Comparison of ENCODE assay signal across 20 mouse cellular contexts in the genomic region with DNA sequence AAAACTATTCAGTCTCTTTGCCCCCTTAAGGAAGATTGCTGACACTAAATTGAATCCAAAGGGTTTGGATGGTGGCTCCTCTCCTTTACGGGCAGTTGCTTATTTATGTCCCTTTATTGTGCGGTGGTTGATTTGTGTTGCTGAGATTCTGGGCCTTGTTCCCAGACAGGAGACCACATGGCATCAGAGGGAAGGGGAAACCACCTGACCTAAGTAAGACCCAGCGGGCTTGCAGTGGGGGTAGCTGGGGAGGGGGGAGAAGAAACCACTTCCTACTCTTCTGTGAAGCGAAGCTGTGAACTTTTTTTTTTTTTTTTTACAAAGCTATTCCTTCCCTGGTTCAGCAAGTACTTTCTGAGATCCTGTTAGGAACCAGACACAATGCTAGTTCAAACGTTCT.
DNase-seq lines count a peak whose midpoint lies in the region; ATAC-seq and TF ChIP-seq lines count a peak whose summit lies in the region.
"Had no signal": no experiment of that assay in that cellular context is flagged by ENCODE, and none has a peak within 500 bp of the region (broad histone marks: within the 10 kb centered on the region; RNA-seq: fewer than 3 reads in every experiment).

No protein-coding gene starts in this region.

- no peak for TF ChIP-seq EP300 in CH12.LX (IDR thresholded peaks at IDR 0.05; ENCODE audit: low read length)

- no peak for TF ChIP-seq POLR2A in CH12.LX (IDR thresholded peaks at IDR 0.05; ENCODE audit: low read depth, low read length)

- DNase-seq in forebrain, postnatal 0 days, result no peak
- peak; percentile 21 for DNase-seq in kidney, postnatal 0 days (ENCODE audit: low spot score)
- no peak for DNase-seq in kidney, postnatal 25 days
- DNase-seq in CH12.LX (ENCODE audit: extremely low read depth), result peak; percentile 3
- DNase-seq in lung, postnatal 14 days, result no peak
- no peak for DNase-seq in yolk sac, embryonic 10.5 days (ENCODE audit: low spot score)
- DNase-seq: cerebellum, adult 2 months; gastrocnemius, adult 2 months; kidney, adult 8-10 months had no signal

- dilution Hi-C loops in CH12.LX (cut with MboI; ENCODE audit: extremely low pct_ligation_motif_present, extremely low pct_unique_long_range_greater_than_20kb, low sequenced_read_pairs), result no loop called here

- H3K27ac ChIP-seq in forebrain, postnatal 0 days (ENCODE audit: low read depth, low read length), result no peak overlapping the region
- no peak overlapping the region for H3K27ac ChIP-seq in forebrain, embryonic 13.5 days
- H3K27ac ChIP-seq in kidney, postnatal 0 days, result no peak overlapping the region
- no peak overlapping the region for H3K27ac ChIP-seq in CH12.LX (ENCODE audit: insufficient read depth, low read depth)
- H3K27ac ChIP-seq: embryonic facial prominence, embryonic 13.5 days; gastrocnemius, adult 2 months; heart, embryonic 15.5 days; hindbrain, embryonic 12.5 days; limb, embryonic 15.5 days; liver, embryonic 15.5 days had no signal

- no peaks in the 10 kb centered on the region for H3K4me1 ChIP-seq in forebrain, postnatal 0 days (ENCODE audit: insufficient read depth)
- peaks cover 12% of the 10 kb centered on the region for H3K4me1 ChIP-seq in forebrain, embryonic 13.5 days
- no peaks in the 10 kb centered on the region for H3K4me1 ChIP-seq in kidney, postnatal 0 days (replicated peaks; ENCODE audit: insufficient read depth, low read length)
- H3K4me1 ChIP-seq in CH12.LX (ENCODE audit: control insufficient read depth in 1 of 2, insufficient read depth in 2 of 2), result peaks cover 0 to 7% of the 10 kb centered on the region in 2 experiments; a peak in 2 of 4 replicates
- H3K4me1 ChIP-seq: embryonic facial prominence, embryonic 13.5 days; heart, embryonic 15.5 days; limb, embryonic 15.5 days; liver, embryonic 15.5 days; megakaryocyte, embryonic 14.5 days had no signal

- H3K9me3 ChIP-seq in forebrain, postnatal 0 days (ENCODE audit: low read length), result no peaks in the 10 kb centered on the region
- H3K9me3 ChIP-seq in forebrain, embryonic 13.5 days (replicated peaks), result no peaks in the 10 kb centered on the region
- no peaks in the 10 kb centered on the region for H3K9me3 ChIP-seq in kidney, postnatal 0 days (replicated peaks; ENCODE audit: low read length)
- H3K9me3 ChIP-seq in CH12.LX (replicated peaks; ENCODE audit: low read length), result no peaks in the 10 kb centered on the region
- H3K9me3 ChIP-seq: embryonic facial prominence, embryonic 13.5 days; heart, embryonic 15.5 days; hindbrain, embryonic 12.5 days; limb, embryonic 15.5 days; liver, embryonic 15.5 days had no signal

- no peaks in the 10 kb centered on the region for H3K36me3 ChIP-seq in forebrain, postnatal 0 days (ENCODE audit: insufficient read depth)
- H3K36me3 ChIP-seq in forebrain, embryonic 13.5 days (ENCODE audit: poor library complexity, severe bottlenecking), result no peaks in the 10 kb centered on the region
- no peaks in the 10 kb centered on the region for H3K36me3 ChIP-seq in kidney, postnatal 0 days (ENCODE audit: insufficient read depth, low read length)
- no peaks in the 10 kb centered on the region for H3K36me3 ChIP-seq in CH12.LX (replicated peaks in 1 of 2; ENCODE audit: control insufficient read depth in 1 of 2, insufficient read depth in 1 of 2, low read length in 1 of 2)
- H3K36me3 ChIP-seq: embryonic facial prominence, embryonic 13.5 days; heart, embryonic 15.5 days; hindbrain, embryonic 12.5 days; limb, embryonic 15.5 days; liver, embryonic 15.5 days had no signal

- no peak overlapping the region for H3K9ac ChIP-seq in forebrain, postnatal 0 days
- no peak overlapping the region for H3K9ac ChIP-seq in forebrain, embryonic 13.5 days
- no peak overlapping the region for H3K9ac ChIP-seq in kidney, postnatal 0 days (ENCODE audit: low read depth, low read length)
- no peak overlapping the region for H3K9ac ChIP-seq in CH12.LX (ENCODE audit: insufficient read depth, low read depth)
- H3K9ac ChIP-seq: embryonic facial prominence, embryonic 13.5 days; heart, embryonic 15.5 days; hindbrain, embryonic 12.5 days; limb, embryonic 15.5 days; liver, embryonic 15.5 days had no signal

- no peaks in the 10 kb centered on the region for H3K79me2 ChIP-seq in CH12.LX (replicated peaks; ENCODE audit: control insufficient read depth, extremely low read depth, insufficient read depth, poor library complexity, severe bottlenecking)

- 38% methylated on average over 5 of the region's 5 CpGs for WGBS in forebrain, postnatal 0 days
- WGBS in forebrain, embryonic 13.5 days, result 62% methylated on average over 5 of the region's 5 CpGs
- 11% methylated on average over 5 of the region's 5 CpGs for WGBS in kidney, postnatal 0 days

- H3K4me2 ChIP-seq in forebrain, postnatal 0 days (ENCODE audit: low read depth), result no peak overlapping the region
- H3K4me2 ChIP-seq in forebrain, embryonic 13.5 days, result no peak overlapping the region
- no peak overlapping the region for H3K4me2 ChIP-seq in kidney, postnatal 0 days (ENCODE audit: low read length)
- H3K4me2 ChIP-seq in CH12.LX (ENCODE audit: insufficient read depth, low read depth, poor library complexity, severe bottlenecking), result no peak overlapping the region
- H3K4me2 ChIP-seq: embryonic facial prominence, embryonic 13.5 days; heart, embryonic 15.5 days; hindbrain, embryonic 12.5 days; limb, embryonic 15.5 days; liver, embryonic 15.5 days had no signal

- no peak for TF ChIP-seq CTCF in forebrain, postnatal 0 days (IDR thresholded peaks at IDR 0.05; ENCODE audit: low read depth)
- TF ChIP-seq CTCF in kidney, postnatal 0 days (IDR thresholded peaks at IDR 0.05; ENCODE audit: low read depth), result no peak
- TF ChIP-seq CTCF in CH12.LX (conservative IDR thresholded peaks at IDR 0.05 in 1 of 2, IDR thresholded peaks at IDR 0.05 in 1 of 2; ENCODE audit: low read depth in 2 of 2, low read length in 2 of 2), result no peak

- H3K4me3 ChIP-seq in forebrain, postnatal 0 days (ENCODE audit: low read depth, low read length), result no peak overlapping the region
- H3K4me3 ChIP-seq in forebrain, embryonic 13.5 days, result no peak overlapping the region
- H3K4me3 ChIP-seq in kidney, postnatal 0 days (replicated peaks; ENCODE audit: low read depth, low read length), result no peak overlapping the region
- H3K4me3 ChIP-seq in CH12.LX (replicated peaks in 1 of 3; ENCODE audit: low read depth in 2 of 3, low read length in 2 of 3, poor library complexity in 1 of 3), result no peak overlapping the region
- H3K4me3 ChIP-seq: embryonic facial prominence, embryonic 13.5 days; gastrocnemius, adult 2 months; heart, embryonic 15.5 days; hindbrain, embryonic 12.5 days; limb, embryonic 15.5 days; liver, embryonic 15.5 days; megakaryocyte, embryonic 14.5 days had no signal

- no peaks in the 10 kb centered on the region for H3K27me3 ChIP-seq in forebrain, postnatal 0 days (ENCODE audit: insufficient read depth, low read length)
- H3K27me3 ChIP-seq in forebrain, embryonic 13.5 days, result no peaks in the 10 kb centered on the region
- no peaks in the 10 kb centered on the region for H3K27me3 ChIP-seq in kidney, postnatal 0 days (ENCODE audit: insufficient read depth, low read length)
- H3K27me3 ChIP-seq in CH12.LX (replicated peaks), result no peaks in the 10 kb centered on the region
- H3K27me3 ChIP-seq: embryonic facial prominence, embryonic 13.5 days; heart, embryonic 15.5 days; hindbrain, embryonic 12.5 days; limb, embryonic 15.5 days; liver, embryonic 15.5 days; megakaryocyte, embryonic 14.5 days had no signal

- TF ChIP-seq RAD21 in CH12.LX (IDR thresholded peaks at IDR 0.05; ENCODE audit: low read depth, low read length), result no peak

- 0 out of 2 replicates have a peak, but pooled peaks have one; percentile 38 for ATAC-seq in forebrain, postnatal 0 days
- ATAC-seq in forebrain, embryonic 13.5 days, result no peak
- no peak for ATAC-seq in kidney, postnatal 0 days (replicated peaks; ENCODE audit: low FRiP score, low read depth)
- peak; percentile 99 for ATAC-seq in hematopoietic stem cell, adult 5-6 weeks (replicated peaks in 1 of 2; ENCODE audit: insufficient read depth in 1 of 2, low FRiP score in 2 of 2, low TSS enrichment in 1 of 2, low read depth in 1 of 2, poor library complexity in 2 of 2, severe bottlenecking in 2 of 2)
- ATAC-seq: forebrain, embryonic 16.5 days; lung, postnatal 0 days; midbrain, embryonic 16.5 days had no signal

- in situ Hi-C loops in CH12.LX (cut with MboI; ENCODE audit: low pct_ligation_motif_present, low pct_unique_long_range_greater_than_20kb, low sequenced_read_pairs), result no loop called here

TF ChIP-seq in CH12.LX, 34 proteins besides CTCF, POLR2A, EP300 and RAD21:
- peak; percentile 25; the same call in 1 of the 2 replicates for TF ChIP-seq ZNF384 (IDR thresholded peaks at IDR 0.05; ENCODE audit: low read depth, low read length)
- no peak for TF ChIP-seq IRF4 (IDR thresholded peaks at IDR 0.05; ENCODE audit: low read depth, low read length)

Comparison
In these comparisons a context has a peak if more than half of its experiments do, and no peak if none do; other contexts are left out.
1. ATAC-seq: peak in forebrain, postnatal 0 days (single experiment) and hematopoietic stem cell, adult 5-6 weeks (2 of 2); none in forebrain, embryonic 13.5 days (single experiment) and kidney, postnatal 0 days (single experiment).
2. DNase-seq: peak in kidney, postnatal 0 days (single experiment) and CH12.LX (single experiment); none in forebrain, postnatal 0 days (single experiment), kidney, postnatal 25 days (0 of 2), lung, postnatal 14 days (single experiment) and yolk sac, embryonic 10.5 days (single experiment).